Mouse (Mus musculus) frontal cortex, adult (tissue): ENCODE results near the gene Ltbp4.

Experiments
- ATAC-seq: cut with Nextera tagmentation; 2 replicates; pipeline ENCODE4 v1.9.2; 2017; ENCODE audit warnings: mild to moderate bottlenecking, moderate library complexity, mixed read lengths; ENCODE audit not compliant: low TSS enrichment

The Ltbp4 gene

GRCm38 (mm10) chr7:27337175-27337853 is at the start of gene Ltbp4:
Gene Ltbp4 (minus strand): TSS chr7:27337692.
- ATAC-seq: no peak

- ATAC-seq: peak; percentile 75; the same call in 1 of the 2 replicates
These were observed 47.2 kb upstream of the Ltbp4 start for GRCm38 (mm10) chr7:27384731-27385130.

DNA sequence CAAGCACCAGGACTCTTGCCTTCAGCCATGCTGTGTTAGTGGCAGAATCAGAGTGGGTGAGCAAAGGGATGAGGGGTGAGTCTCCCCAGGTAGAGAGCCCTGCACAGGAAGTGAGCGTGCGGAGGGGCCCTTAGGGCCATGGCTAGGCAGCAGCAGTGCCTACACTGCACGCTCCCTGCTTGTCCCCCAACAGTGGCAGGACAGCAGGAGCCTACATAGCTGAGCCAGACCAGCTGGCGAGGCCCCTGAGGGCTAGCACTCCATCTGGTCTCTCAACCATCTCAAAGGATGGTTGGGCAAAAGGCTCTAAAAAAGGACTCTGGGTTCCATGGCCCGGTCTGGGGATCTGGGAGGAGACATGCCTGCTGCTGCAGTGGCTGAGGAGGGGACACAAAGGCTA is 46.6 kb upstream of the Ltbp4 start:
- 0 out of 2 replicates have a peak, but pooled peaks have one; percentile 29 for ATAC-seq

- ATAC-seq: no peak
These were observed 45.7 kb upstream of the Ltbp4 start for GRCm38 (mm10) chr7:27383233-27383632.

GRCm38 (mm10) chr7:27381560-27381959 is 44.1 kb upstream of the Ltbp4 start:
- no peak for ATAC-seq

DNA sequence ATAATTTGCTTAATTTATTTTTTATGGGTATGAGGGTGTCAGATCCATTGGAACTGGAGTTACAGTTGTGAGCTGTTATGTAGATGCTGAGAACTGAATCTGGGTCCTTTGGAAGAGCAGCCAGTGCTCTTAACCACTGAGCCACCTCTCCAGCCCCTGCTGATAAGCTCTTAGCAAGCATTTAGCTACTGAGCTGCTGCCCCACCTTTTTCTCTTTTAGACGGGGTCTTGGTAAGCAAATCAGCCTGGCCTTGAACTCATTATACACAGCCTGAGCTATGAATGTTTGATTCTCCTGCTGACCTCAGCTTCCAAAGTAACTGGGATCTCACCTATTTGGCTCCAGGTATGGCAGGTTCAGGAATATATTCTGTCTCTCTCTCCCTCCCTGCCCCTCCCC is 43.5 kb upstream of the Ltbp4 start:
- ATAC-seq: no peak

- ATAC-seq: no peak
These were observed 42.3 kb upstream of the Ltbp4 start for GRCm38 (mm10) chr7:27379836-27380235.

- ATAC-seq: 0 out of 2 replicates have a peak, but pooled peaks have one; percentile 47
These were observed 40.9 kb upstream of the Ltbp4 start for GRCm38 (mm10) chr7:27378431-27378830.

DNA sequence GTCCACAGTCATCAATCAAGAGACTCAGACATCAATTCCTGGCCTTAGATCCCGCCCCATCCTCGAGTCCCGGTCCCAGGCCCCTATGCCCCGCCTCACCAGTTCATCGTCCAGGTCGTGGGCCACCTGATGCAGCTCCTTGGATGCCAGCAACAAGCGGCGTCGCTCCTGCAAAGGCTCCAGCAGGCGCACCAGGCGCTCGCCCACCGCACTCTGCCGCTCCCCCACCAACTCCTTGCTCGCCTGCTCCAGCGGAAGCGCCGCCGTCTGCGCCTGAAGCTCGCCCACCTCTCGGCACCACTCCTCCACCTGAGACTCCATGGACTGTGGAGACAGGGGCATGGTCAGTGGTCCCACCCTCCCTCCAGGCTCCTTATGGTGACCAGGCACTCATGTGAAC is 37.8 kb upstream of the Ltbp4 start:
- ATAC-seq: peak; percentile 60; the same call in 1 of the 2 replicates

DNA sequence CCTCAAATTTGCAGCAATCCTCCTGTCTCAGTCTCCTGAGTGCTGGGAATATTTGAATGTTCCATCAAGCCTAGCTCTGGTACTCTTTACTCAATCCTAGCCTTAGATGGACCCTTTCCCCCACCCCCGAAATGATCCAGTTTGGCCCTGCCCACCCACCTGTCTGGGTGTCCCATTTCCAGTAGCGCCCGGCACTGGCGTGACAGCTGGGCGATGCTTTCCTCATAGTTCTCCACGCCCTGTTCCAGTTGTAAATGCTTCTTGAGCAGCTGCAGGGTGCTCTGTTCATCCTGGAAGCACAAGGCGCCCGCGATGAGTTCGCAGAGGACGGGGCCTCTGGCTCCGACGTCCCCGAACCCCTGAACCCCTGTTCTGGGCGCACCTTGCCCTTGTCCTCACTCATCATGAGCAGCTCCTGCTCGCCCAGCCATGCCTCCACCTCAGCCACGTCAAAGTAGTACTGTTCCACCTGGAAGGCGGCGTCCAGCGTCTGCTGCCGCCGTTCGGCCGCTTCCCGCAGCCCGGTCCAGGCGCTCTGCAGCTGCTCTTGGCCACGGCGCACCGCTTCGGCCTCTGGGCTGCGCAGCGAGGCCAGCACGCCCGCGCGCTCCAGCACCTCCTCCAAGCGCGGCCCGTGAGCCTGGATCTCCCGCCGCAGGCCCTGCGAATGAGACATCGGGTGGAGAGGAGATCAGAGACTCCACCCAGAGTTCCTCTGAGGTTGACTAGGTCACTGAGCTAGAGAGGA is 34.4 kb upstream of the Ltbp4 start:
- no peak for ATAC-seq

GRCm38 (mm10) chr7:27369111-27369510 is 31.6 kb upstream of the Ltbp4 start:
- no peak for ATAC-seq

DNA sequence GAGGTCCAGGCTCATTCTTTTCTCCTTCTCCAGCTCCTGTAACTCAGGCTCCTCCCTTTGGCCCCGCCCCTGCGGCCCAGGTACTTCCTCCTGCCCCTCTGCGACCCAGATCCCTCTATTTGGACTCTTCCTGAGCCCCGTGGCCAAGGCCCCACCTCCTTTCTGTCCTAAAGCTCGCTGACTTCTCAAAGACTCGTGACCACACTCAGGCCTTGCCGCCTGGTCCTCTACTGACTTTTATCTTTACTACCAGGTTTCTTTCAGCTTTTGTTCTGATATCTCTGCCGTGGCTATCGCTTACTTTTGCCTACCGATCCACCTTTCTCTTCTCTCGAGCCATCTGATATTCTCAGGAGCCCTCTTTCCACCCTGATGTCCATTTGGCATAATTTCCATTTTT is 30.5 kb upstream of the Ltbp4 start:
- no peak for ATAC-seq

DNA sequence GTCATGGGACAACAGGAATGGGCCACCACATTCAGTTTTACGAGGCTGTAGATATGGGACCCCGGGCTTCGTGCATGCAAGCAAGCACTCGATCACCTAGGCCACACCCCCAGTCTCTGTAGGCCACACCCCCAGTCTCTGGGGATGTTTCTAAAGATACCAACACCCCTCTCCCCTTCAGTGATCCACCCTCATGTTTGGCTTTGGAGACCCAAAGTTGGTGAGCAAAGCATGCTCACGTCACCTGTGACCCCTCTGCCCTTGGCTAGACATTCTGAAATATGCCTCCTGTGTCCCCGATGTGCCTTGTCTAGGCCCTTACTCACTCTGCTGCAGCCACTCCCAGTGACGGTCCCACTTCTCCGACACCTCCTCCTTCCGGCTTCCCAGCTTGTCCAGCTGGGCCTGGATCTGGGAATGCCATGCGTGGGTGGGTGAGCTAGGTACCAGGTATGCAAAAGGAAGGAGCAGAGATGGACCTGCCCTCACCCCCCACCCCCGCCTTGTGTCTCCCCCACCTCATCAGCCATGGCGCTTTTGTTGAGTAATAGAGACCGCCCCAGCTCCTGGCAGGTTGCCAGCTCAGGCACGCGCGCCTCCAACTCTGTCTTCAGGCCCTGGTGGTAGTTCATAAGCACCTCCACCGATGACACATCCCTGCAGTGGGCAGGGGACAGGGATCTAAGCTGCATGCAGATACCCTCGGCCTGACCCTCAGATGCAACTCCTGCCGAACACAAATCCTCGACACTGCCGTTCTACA is 28.8 kb upstream of the Ltbp4 start:
- no peak for ATAC-seq

DNA sequence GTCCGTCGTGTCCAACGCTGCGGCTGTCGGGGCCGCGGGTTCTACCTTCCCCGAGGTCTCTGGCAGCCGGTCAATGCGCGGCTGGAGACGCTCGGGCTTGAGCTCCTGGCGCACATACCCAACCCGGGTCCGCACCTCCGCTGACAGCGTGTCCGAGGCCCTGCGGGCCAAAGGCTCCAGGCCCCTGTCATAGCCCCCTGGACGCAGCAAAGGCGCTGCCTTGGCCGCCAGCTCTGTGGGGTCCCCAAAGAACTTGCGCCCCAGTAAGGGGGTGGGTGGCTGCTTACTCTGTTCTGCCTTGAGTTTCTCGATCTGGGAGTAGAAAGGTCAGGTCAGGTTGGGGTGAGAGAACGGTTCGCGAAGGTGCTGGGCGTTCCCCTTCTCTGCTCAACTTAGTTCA is 26.9 kb upstream of the Ltbp4 start:
- ATAC-seq: no peak

DNA sequence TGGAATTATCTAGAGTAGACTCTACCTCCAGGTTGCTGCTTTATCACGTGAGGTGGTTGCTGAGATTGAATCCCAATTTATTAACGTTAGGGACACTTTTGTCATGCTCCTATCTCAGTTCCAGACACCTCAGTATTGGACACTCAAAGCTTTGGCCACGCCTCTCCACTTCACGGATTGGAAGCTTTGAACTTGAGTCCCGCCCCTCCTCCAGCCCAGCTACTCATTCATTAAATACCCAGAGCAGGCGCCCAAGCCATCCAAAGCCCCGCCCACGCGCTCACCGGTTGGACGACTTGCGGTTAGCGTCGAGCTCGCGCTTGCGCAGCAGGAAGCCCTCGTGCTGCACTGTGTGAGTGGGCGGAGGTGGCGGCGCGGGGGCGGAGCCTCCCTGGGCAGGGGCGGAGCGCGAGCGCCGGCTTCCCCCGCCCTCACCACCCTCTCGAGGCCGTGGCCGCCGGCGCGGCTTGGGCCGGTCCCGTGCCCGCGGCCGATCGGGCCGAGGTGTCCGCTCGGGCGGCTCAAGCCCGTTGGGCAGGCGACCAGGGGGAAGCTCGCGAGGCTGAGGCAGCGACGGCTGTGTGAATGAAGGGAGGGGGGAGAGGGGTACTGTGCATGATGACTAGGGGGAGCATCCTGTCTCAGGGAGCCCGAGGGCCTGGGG is 23.9 kb upstream of the Ltbp4 start:
- ATAC-seq: peak; percentile 72

DNA sequence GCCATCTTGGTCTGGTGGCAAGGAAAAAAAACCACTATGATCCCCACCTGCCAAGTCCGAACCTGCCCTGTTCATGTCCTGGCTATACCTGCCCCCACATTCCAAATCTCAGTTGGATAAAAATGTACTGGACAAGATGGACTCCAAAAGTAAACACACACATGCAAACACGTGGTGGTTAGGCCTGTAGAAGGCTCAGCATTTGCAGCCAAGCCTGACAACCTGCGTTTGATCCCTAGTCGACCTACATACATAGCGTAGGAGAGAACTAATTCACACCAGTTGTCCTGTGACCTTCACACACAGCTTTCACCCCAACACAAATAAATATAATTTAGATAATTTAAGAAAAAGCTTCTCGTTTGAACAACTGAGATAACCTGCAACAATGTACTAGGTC is 23.3 kb upstream of the Ltbp4 start:
- ATAC-seq: no peak

GRCm38 (mm10) chr7:27359706-27360358 is 22.3 kb upstream of the Ltbp4 start:
- no peak for ATAC-seq

- no peak for ATAC-seq
These were observed 21.7 kb upstream of the Ltbp4 start for GRCm38 (mm10) chr7:27359162-27359561.

DNA sequence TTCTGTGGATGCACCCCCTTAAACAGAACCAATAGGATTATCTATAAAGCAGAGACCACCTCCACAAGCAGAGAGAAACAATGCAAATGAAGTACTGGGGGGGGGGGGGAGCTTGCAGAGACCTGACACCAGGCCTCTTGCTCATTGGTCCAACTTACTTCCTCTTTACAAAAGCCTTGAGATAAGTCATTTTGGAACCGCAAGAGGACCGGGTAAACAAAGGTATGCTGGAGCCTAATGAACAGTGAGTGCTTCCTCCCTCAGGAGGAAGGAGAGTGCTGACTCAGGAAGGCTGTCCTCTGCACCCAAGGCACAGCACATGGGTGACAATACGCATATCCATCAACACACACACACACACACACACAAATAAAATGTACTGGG is 20.1 kb upstream of the Ltbp4 start:
- ATAC-seq: no peak

- ATAC-seq: no peak
These were observed 19.5 kb upstream of the Ltbp4 start, which contains the start of gene Gm20479 for GRCm38 (mm10) chr7:27356861-27357594. Gene Gm20479 (minus strand): TSS chr7:27357419.

GRCm38 (mm10) chr7:27356248-27356647 is 18.8 kb upstream of the Ltbp4 start:
- no peak for ATAC-seq
